Mouse (Mus musculus) E14TG2a.4 (cell line): ENCODE data around the gene Slc36a2.

Source experiments
- CTCF ChIP-seq: conservative IDR thresholded peaks from 2 replicates; pipeline ENCODE4 v1.5.1; 2014; ENCODE audit warnings: low read length
- POU5F1 ChIP-seq: IDR thresholded peaks from 2 replicates; pipeline ENCODE4 v1.6.1; 2014; ENCODE audit warnings: low read length, borderline replicate concordance

GRCm38 (mm10) chr11:55204602-55205001 is 19.7 kb upstream of the Slc36a2 start:
- no peak for TF ChIP-seq CTCF
- no peak for TF ChIP-seq POU5F1
